Mouse (Mus musculus) heart, adult 11 months (tissue): ENCODE results near the gene Rec114.

ENCODE experiments used
- DNase-seq: peaks from one replicate; pipeline ENCODE4 v3.0.0; 2022

Rec114 gene

GRCm38 (mm10) chr9:58743702-58744248, at the start of gene Rec114:
Rec114 (minus strand) TSS chr9:58743964.
- no peak for DNase-seq

DNA sequence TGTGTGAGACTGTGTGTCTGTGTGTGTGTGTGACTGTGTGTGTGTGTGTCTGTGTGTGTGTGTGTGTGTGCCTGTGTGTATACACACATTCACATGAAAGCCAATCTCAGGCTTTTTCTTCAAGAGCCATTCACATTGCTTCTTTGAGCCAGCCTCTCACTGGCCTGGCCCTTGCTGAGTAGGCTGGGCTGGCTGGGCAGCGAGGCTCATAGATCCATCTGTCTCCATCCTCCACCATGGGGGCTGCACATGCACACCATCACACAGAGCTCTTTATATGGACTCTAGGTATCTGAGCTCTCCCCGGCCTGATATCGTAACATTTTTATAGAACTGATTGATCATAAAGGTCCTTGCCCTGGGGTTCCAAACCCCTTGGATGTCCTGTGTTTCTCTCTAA, 45.7 kb upstream of the Rec114 start:
- DNase-seq = no peak

DNA sequence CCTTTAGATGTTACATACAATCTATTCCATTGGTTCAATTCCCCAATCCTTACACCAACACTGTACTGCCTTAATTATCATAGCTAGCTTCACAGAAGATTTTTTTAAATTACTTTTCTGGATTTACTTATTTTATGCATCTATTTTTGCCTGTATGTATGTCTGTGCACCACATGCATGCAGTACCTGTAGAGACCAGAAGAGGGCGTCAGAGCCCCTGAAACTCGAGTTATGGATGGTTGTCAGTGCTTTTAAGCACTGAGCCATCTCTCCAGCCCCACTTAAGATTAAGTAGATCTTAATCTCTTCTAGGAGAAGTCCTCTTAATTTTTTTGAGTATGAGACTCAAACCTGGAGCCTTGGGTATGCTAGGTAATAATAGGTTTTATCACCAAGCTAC, 31.6 kb upstream of the Rec114 start:
- DNase-seq = no peak

DNA sequence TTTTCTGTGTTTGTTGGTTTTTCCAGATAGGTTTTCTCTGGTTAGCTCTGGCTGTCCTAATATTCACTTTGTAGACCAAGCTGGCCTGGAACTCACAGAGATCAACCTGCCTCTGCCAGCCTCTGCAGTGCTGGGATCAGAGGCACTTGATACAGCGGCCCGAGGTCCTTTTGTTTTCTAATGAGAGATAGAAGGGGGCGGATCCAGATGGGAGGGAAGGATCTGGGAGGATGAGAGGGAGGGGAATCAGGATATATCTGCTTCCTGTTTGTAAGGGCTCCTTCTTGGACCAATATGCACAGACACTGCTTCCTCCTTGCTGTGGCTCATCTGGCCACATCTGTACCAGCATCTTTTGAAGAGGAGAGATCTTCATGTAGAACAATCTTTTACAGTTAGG, 31.0 kb upstream of the Rec114 start:
- DNase-seq = no peak

DNA sequence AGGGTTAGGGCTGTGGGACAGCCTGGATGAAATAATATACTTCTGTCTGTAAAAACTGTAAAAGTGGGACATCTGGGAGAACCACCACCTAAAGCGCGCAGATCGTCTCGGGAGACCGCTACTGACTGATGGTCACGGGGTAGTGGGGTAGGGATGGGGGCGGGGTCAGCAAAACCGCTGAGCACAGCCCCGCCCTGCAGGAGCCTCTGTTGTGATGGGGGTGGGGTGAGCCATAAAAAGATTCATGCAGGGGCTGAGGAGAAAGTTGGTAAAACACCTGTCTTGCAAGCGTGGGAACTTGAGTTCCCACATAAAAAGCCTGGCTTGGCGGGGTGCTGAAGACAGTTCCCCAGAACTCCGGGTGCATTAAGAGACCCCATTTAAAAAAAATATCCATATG, 26.2 kb upstream of the Rec114 start:
- DNase-seq = no peak

GRCm38 (mm10) chr9:58766959-58767955, 23.5 kb upstream of the Rec114 start:
- DNase-seq = peak; percentile 36

DNA sequence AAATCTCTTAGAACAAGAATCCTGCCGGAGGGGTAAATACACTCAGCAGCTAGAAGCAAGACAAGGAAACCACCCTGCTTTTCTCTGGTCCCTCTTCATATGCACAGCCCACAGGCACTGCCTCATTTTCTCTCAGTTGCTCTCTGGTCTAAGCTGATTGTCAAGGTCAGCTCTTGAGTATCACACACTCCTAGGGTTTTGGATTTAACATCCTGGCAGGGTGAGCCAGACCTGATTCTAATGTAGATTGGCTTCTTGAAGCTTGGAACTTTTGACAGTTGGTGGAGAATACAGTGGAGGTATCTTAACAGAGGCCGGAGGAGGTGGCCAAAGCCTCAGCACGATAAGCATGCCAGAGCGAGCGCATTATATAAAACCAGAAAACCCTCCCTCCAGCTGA, 20.6 kb upstream of the Rec114 start:
- DNase-seq = no peak

- DNase-seq = no peak
Measured at GRCm38 (mm10) chr9:58763114-58763513, 19.4 kb upstream of the Rec114 start.

DNA sequence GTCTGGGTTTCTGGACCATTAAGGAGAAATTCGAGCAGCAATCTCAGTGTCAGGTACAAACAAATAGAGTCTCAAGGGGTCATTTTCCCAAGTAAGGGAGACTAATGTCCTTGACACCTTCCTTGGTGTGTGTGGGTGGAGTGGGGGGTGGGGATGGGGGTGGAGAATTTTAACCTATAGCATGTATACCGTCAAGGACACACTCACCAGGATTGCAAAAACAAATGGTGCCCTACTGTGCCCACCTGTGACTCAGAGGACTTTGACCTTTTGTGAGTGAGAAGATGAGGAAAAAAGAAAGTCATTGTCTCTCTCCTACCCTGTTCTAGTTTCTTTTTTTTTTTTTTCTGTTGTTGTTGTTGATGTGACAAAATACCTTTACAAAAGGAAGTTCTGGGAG, 18.3 kb upstream of the Rec114 start:
- DNase-seq = no peak

- no peak for DNase-seq
Measured at GRCm38 (mm10) chr9:58758754-58759153, 15.0 kb upstream of the Rec114 start.

DNA sequence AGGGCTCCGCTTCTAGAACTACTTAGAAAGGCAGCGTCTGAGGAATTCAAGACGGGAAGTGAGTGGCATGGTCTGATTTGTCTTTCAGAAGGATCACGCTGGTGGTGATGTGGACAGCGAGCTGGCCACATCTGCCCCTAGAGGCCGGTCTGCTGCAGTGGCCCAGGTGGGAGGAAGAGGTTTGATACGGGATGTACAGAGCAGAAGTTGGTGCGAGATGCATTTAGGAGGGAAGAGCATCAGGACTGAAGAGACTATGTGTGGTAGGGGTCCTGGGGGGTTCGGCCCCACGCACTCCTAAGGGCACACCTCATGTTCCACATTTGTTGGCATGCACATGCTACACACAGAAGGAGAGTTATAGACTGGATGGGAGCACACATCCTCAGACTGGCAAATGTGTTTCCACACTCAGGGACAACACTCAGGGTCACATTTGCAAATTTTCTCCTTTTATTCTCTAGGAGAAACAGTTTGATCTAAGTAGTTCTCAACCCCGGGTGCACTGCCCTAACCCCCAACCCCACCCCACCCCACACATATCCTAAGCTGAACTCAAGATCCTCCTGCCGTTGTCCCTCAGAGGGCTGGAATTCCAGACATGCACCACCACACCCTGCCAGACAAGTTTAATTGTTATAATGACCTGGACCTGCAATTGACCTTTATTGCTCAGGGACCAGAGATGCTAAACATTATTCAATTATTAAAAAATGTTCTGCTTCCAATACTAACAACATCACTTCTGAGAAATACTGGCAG, 12.8 kb upstream of the Rec114 start:
- no peak for DNase-seq

- DNase-seq = no peak
Measured at GRCm38 (mm10) chr9:58753606-58754005, 9.8 kb upstream of the Rec114 start.

DNA sequence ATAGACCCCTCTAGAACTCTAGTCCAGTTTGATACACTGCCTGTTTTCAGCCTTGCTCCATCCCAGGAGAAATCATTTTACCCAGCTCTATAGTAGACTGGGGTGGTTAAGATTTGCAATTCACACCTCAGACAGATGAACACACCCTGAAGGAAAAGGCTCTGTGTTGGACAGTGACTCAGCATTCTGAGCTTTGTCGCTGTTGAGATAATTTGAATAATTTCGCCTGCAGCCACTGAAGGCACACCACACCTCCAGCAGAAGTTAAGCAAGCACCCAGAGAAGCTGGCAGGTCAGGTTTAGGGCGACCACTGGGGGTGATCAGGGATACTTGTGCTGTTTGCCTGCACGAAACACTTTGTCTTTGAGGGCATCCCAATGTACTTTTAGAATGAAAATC, 4.4 kb upstream of the Rec114 start:
- no peak for DNase-seq

DNA sequence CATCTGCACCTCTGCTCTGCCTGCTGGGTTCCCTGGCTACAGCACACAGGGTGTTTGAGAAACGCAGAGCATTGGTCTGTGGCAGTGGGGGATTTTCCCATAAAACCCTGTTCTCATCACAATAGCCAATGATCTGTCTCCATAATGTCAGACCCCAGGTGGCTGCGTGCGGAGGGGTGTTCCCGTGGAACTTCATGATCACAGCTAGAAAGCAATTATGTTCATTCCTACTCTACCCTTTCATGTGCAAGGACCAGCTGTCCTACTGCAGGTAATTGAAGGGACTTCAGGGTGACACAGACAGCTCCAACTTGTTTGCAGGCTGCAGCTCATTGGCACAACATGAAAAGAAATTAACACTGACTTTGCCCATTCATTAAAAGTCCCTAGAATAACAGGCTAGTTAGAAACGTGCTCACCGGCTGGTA, 3.6 kb upstream of the Rec114 start:
- DNase-seq = no peak

DNA sequence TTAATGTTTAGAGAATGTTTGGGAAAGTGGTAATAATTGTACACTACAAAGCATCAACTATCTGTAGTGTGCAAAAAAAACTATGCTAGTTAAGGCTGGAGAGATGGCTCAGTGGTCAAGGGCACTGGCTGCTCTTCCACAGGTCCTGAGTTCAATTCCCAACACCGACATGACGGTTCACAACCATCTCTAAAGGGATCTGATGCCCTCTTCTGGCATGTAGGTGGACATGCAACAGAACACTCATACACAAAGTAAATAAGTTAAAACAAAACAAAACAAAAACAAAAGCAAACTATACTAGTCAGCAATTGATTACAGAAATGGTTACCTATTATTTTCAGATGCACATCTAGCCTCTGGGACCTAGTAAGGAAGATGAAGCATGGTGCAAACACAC, 1.1 kb downstream of the Rec114 start:
- DNase-seq = no peak

GRCm38 (mm10) chr9:58741369-58741768, 2.4 kb downstream of the Rec114 start:
- DNase-seq = no peak

GRCm38 (mm10) chr9:58739791-58740190, 4.0 kb downstream of the Rec114 start:
- DNase-seq = no peak

DNA sequence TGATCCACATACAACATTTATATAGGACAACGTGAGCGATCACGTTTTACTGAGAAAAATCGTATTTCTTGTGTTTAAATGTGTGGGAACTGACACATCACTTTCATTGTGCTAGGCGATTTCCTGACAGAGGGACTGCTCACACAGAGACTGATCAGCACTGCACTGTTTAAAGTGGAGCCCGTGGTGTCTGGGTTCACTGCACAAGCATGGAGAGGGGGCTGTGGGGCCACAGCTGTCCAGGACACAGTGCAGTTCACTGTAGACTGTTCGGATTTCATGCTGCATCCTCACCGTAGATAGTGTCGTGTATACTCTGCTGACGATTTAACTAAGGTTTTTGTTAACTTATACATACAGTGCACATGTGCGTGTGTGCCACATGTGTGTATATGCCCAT, 20.6 kb downstream of the Rec114 start:
- no peak for DNase-seq

DNA sequence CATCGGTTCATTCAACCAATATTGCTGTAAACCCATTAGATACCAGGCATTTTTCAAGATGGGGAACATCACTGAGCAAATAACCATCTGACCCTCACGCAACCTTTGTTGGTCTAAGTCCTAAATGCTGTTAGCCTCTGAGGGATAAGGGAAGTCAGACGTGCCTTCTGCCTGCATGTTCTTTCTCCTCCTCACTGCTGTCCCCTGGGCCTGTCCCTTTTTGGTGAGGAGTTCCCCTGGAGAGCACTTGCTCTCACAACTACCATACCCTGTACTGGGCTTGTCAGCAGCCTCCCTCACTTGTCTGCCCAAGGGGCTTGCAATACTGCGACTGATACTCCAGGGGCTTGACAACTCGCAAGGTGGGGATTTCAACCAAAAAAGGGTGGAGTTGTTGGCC, 21.6 kb downstream of the Rec114 start:
- DNase-seq = no peak

GRCm38 (mm10) chr9:58721021-58721420, 22.7 kb downstream of the Rec114 start:
- no peak for DNase-seq

- DNase-seq = no peak
Measured at GRCm38 (mm10) chr9:58720167-58720566, 23.6 kb downstream of the Rec114 start.

DNA sequence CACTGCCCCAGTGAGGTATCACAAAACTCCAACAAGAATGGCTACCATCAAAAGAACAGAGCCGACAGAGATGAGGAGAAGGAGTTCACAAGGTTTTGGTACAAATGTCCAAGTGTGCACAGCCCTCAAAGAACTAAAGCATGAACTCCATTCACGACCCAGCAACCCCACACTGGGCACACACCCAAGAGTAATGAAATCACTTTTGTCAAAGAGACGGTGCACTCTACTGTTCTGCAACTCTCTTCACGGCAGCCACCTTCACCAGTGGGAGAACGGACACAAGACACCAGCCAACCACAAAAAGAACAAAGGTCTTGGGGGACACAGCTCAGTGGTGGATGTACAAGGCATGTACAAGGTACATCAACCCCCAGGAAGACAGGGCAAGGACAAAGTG, 24.3 kb downstream of the Rec114 start:
- DNase-seq = no peak

- DNase-seq = no peak
Measured at GRCm38 (mm10) chr9:58718964-58719363, 24.8 kb downstream of the Rec114 start.

DNA sequence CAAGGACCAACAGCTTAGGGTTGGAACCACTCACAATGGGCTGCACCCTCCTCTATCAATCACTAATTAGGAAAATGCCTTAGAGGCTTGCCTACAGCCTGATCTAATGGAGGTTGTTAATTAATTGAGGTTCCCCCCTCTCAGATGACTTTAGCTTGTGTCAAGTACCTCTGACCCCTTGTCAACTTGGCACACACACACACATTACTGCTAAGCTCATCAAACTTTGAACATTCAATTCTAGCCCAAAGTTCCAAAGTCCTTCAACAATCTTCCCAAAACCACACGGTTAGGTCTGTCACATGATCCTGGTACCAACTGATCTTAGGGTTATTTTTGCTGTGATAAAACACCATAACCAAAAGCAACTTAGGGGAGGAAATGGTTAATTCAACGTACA, 26.9 kb downstream of the Rec114 start:
- no peak for DNase-seq
